Mouse (Mus musculus): ENCODE data around the gene Mrps26. TPM values are rescaled to one million over a fixed set of nuclear protein-coding genes. Genes with fewer than 3 reads are reported as not detected.

Gene Mrps26
- total and polyA plus RNA-seq, 3 experiments = 68.7 to 101 (median 71.4) TPM

- Histone ChIP-seq H3K9me3 (replicated peaks; ENCODE audit: low read length) (no peaks in the 10 kb centered on the region), H3K4me1 (ENCODE audit: control insufficient read depth in 1 of 2, insufficient read depth in 2 of 2) (peaks cover 0 to 4% of the 10 kb centered on the region in 2 experiments; a peak in 1 of 4 replicates), H3K9ac (ENCODE audit: insufficient read depth, low read depth) (no peak overlapping the region), H3K79me2 (replicated peaks; ENCODE audit: control insufficient read depth, extremely low read depth, insufficient read depth, poor library complexity, severe bottlenecking) (no peaks in the 10 kb centered on the region), H3K36me3 (replicated peaks in 1 of 2; ENCODE audit: control insufficient read depth in 1 of 2, insufficient read depth in 1 of 2, low read length in 1 of 2) (peaks cover 44 to 81% of the 10 kb centered on the region in 2 experiments), H3K27me3 (replicated peaks) (no peaks in the 10 kb centered on the region), H3K4me2 (ENCODE audit: insufficient read depth, low read depth, poor library complexity, severe bottlenecking) (no peak overlapping the region), H3K4me3 (replicated peaks in 1 of 3; ENCODE audit: low read depth in 2 of 3, low read length in 2 of 3, poor library complexity in 1 of 3) (no peak overlapping the region), H3K27ac (ENCODE audit: insufficient read depth, low read depth) (no peak overlapping the region)
- dilution Hi-C loops (cut with MboI; ENCODE audit: extremely low pct_ligation_motif_present, extremely low pct_unique_long_range_greater_than_20kb, low sequenced_read_pairs) (no loop called here), in situ Hi-C loops (cut with MboI; ENCODE audit: low pct_ligation_motif_present, low pct_unique_long_range_greater_than_20kb, low sequenced_read_pairs) (no loop called here)
- no peak for DNase-seq (ENCODE audit: extremely low read depth)
- TF ChIP-seq CHD1 (IDR thresholded peaks at IDR 0.05; ENCODE audit: low read depth, low read length) = no peak
- no peak for TF ChIP-seq CHD2 (IDR thresholded peaks at IDR 0.05; ENCODE audit: low read length)
- no peak for TF ChIP-seq SMC3 (IDR thresholded peaks at IDR 0.05; ENCODE audit: low read depth, low read length)
- no peak for TF ChIP-seq ZNF384 (IDR thresholded peaks at IDR 0.05; ENCODE audit: low read depth, low read length)
- no peak for TF ChIP-seq KAT2A (IDR thresholded peaks at IDR 0.05; ENCODE audit: insufficient replicate concordance, low read length)
- TF ChIP-seq ZKSCAN1 (IDR thresholded peaks at IDR 0.05; ENCODE audit: borderline replicate concordance, low read depth, low read length) = no peak
- TF ChIP-seq TBP (conservative IDR thresholded peaks at IDR 0.05; ENCODE audit: low read depth, low read length) = no peak
- no peak for TF ChIP-seq RAD21 (IDR thresholded peaks at IDR 0.05; ENCODE audit: low read depth, low read length)
- TF ChIP-seq ELF1 (IDR thresholded peaks at IDR 0.05; ENCODE audit: low read depth, low read length) = no peak
- no peak for TF ChIP-seq POLR2A (IDR thresholded peaks at IDR 0.05; ENCODE audit: low read depth, low read length)
- no peak for TF ChIP-seq MXI1 (IDR thresholded peaks at IDR 0.05; ENCODE audit: low read depth, low read length)
- no peak for TF ChIP-seq BHLHE40 (IDR thresholded peaks at IDR 0.05; ENCODE audit: low read depth, low read length)
Observed at GRCm38 (mm10) chr2:130602195-130602594, 38.7 kb downstream of the Mrps26 start.

GRCm38 (mm10) chr2:130613091-130613490 is 49.5 kb downstream of the Mrps26 start:
- in situ Hi-C loops (cut with MboI; ENCODE audit: low pct_ligation_motif_present, low pct_unique_long_range_greater_than_20kb, low sequenced_read_pairs) = no loop called here
- dilution Hi-C loops (cut with MboI; ENCODE audit: extremely low pct_ligation_motif_present, extremely low pct_unique_long_range_greater_than_20kb, low sequenced_read_pairs) = no loop called here

More at GRCm38 (mm10) chr2:130613091-130613490, 49.5 kb downstream of the Mrps26 start:
- peak; percentile 23 for DNase-seq (ENCODE audit: extremely low read depth)
- Histone ChIP-seq H3K9me3 (replicated peaks; ENCODE audit: low read length) (no peaks in the 10 kb centered on the region), H3K27me3 (replicated peaks) (no peaks in the 10 kb centered on the region), H3K27ac (ENCODE audit: insufficient read depth, low read depth) (no peak overlapping the region), H3K4me2 (ENCODE audit: insufficient read depth, low read depth, poor library complexity, severe bottlenecking) (no peak overlapping the region), H3K36me3 (replicated peaks in 1 of 2; ENCODE audit: control insufficient read depth in 1 of 2, insufficient read depth in 1 of 2, low read length in 1 of 2) (peaks cover 26 to 80% of the 10 kb centered on the region in 2 experiments), H3K79me2 (replicated peaks; ENCODE audit: control insufficient read depth, extremely low read depth, insufficient read depth, poor library complexity, severe bottlenecking) (peaks cover 5% of the 10 kb centered on the region; the same call in 1 of the 2 replicates), H3K4me1 (ENCODE audit: control insufficient read depth in 1 of 2, insufficient read depth in 2 of 2) (no peaks in the 10 kb centered on the region), H3K9ac (ENCODE audit: insufficient read depth, low read depth) (no peak overlapping the region), H3K4me3 (replicated peaks in 1 of 3; ENCODE audit: low read depth in 2 of 3, low read length in 2 of 3, poor library complexity in 1 of 3) (no peak overlapping the region)
- TF ChIP-seq NRF1 (IDR thresholded peaks at IDR 0.05; ENCODE audit: low read depth, low read length) (no peak), MYC (IDR thresholded peaks at IDR 0.05; ENCODE audit: low read depth, low read length) (no peak), MAX (IDR thresholded peaks at IDR 0.05; ENCODE audit: low read length) (no peak), SMC3 (IDR thresholded peaks at IDR 0.05; ENCODE audit: low read depth, low read length) (peak; percentile 48), CTCF (conservative IDR thresholded peaks at IDR 0.05 in 1 of 2, IDR thresholded peaks at IDR 0.05 in 1 of 2; ENCODE audit: low read depth in 2 of 2, low read length in 2 of 2) (peak in 1 of 2 experiments; percentile 62; a peak in 2 of 4 replicates), KAT2A (IDR thresholded peaks at IDR 0.05; ENCODE audit: insufficient replicate concordance, low read length) (no peak), CHD2 (IDR thresholded peaks at IDR 0.05; ENCODE audit: low read length) (no peak), ELF1 (IDR thresholded peaks at IDR 0.05; ENCODE audit: low read depth, low read length) (no peak), MAZ (IDR thresholded peaks at IDR 0.05; ENCODE audit: low read depth, low read length) (no peak), HCFC1 (IDR thresholded peaks at IDR 0.05; ENCODE audit: low read depth, low read length) (no peak), RCOR1 (conservative IDR thresholded peaks at IDR 0.05; ENCODE audit: low read depth, low read length) (no peak), POLR2A (IDR thresholded peaks at IDR 0.05; ENCODE audit: low read depth, low read length) (no peak), RAD21 (IDR thresholded peaks at IDR 0.05; ENCODE audit: low read depth, low read length) (peak; percentile 48), GABPA (IDR thresholded peaks at IDR 0.05; ENCODE audit: insufficient replicate concordance, low read depth, low read length) (no peak), JUN (IDR thresholded peaks at IDR 0.05; ENCODE audit: insufficient read depth, low read depth, low read length) (no peak)

Other genes with a start within 250 kb of the Mrps26 start
- gene Cpxm1, start 166.2 kb upstream of the Mrps26 start, total RNA-seq (2012; rRNA removed) = 0.08 and 0.13 TPM in 2 replicates
- gene Cpxm1, start 166.2 kb upstream of the Mrps26 start, total RNA-seq (2014; rRNA removed) = 0.20 and 0.35 TPM in 2 replicates
- gene Cpxm1, start 166.2 kb upstream of the Mrps26 start, polyA plus RNA-seq (2012; ENCODE audit: insufficient read length, low read depth) = 0.27 and 0.31 TPM in 2 replicates
- not detected in 2 replicates for gene Gm28372, start 158.5 kb upstream of the Mrps26 start, total RNA-seq (2012; rRNA removed)
- gene Gm28372, start 158.5 kb upstream of the Mrps26 start, total RNA-seq (2014; rRNA removed) = not detected in 2 replicates
- gene Gm28372, start 158.5 kb upstream of the Mrps26 start, polyA plus RNA-seq (2012; ENCODE audit: insufficient read length, low read depth) = 0.23 TPM in 1 of 2 replicates, not detected in the other
- not detected in 2 replicates for gene 1700020A23Rik, start 158.5 kb upstream of the Mrps26 start, total RNA-seq (2012; rRNA removed)
- gene 1700020A23Rik, start 158.5 kb upstream of the Mrps26 start, total RNA-seq (2014; rRNA removed) = not detected in 2 replicates
- gene 1700020A23Rik, start 158.5 kb upstream of the Mrps26 start, polyA plus RNA-seq (2012; ENCODE audit: insufficient read length, low read depth) = not detected in 2 replicates
- not detected in 2 replicates for gene Tmem239, start 157.3 kb upstream of the Mrps26 start, total RNA-seq (2012; rRNA removed)
- gene Tmem239, start 157.3 kb upstream of the Mrps26 start, total RNA-seq (2014; rRNA removed) = not detected in 2 replicates
- not detected in 2 replicates for gene Tmem239, start 157.3 kb upstream of the Mrps26 start, polyA plus RNA-seq (2012; ENCODE audit: insufficient read length, low read depth)
- gene Vps16, start 139.4 kb upstream of the Mrps26 start, total RNA-seq (2012; rRNA removed) = 105 and 119 TPM in 2 replicates
- gene Vps16, start 139.4 kb upstream of the Mrps26 start, total RNA-seq (2014; rRNA removed) = 76.7 and 98.4 TPM in 2 replicates
- 113 and 141 TPM in 2 replicates for gene Vps16, start 139.4 kb upstream of the Mrps26 start, polyA plus RNA-seq (2012; ENCODE audit: insufficient read length, low read depth)
- 13.3 and 15.3 TPM in 2 replicates for gene Pced1a, start 139.0 kb upstream of the Mrps26 start, total RNA-seq (2012; rRNA removed)
- 9.6 and 11.6 TPM in 2 replicates for gene Pced1a, start 139.0 kb upstream of the Mrps26 start, total RNA-seq (2014; rRNA removed)
- 15.6 and 17.1 TPM in 2 replicates for gene Pced1a, start 139.0 kb upstream of the Mrps26 start, polyA plus RNA-seq (2012; ENCODE audit: insufficient read length, low read depth)
- 36.0 and 38.5 TPM in 2 replicates for gene Ptpra, start 113.5 kb upstream of the Mrps26 start, total RNA-seq (2012; rRNA removed)
- 38.5 and 40.4 TPM in 2 replicates for gene Ptpra, start 113.5 kb upstream of the Mrps26 start, total RNA-seq (2014; rRNA removed)
- gene Ptpra, start 113.5 kb upstream of the Mrps26 start, polyA plus RNA-seq (2012; ENCODE audit: insufficient read length, low read depth) = 67.5 and 73.3 TPM in 2 replicates
- not detected in 2 replicates for gene Oxt, start 12.4 kb downstream of the Mrps26 start, total RNA-seq (2012; rRNA removed)
- gene Oxt, start 12.4 kb downstream of the Mrps26 start, total RNA-seq (2014; rRNA removed) = not detected in 2 replicates
- not detected in 2 replicates for gene Oxt, start 12.4 kb downstream of the Mrps26 start, polyA plus RNA-seq (2012; ENCODE audit: insufficient read length, low read depth)
- gene Avp, start 18.8 kb downstream of the Mrps26 start, total RNA-seq (2012; rRNA removed) = not detected in 2 replicates
- not detected in 2 replicates for gene Avp, start 18.8 kb downstream of the Mrps26 start, total RNA-seq (2014; rRNA removed)
- not detected in 2 replicates for gene Avp, start 18.8 kb downstream of the Mrps26 start, polyA plus RNA-seq (2012; ENCODE audit: insufficient read length, low read depth)
- gene Fastkd5, start 66.3 kb downstream of the Mrps26 start, total RNA-seq (2012; rRNA removed) = 6.0 and 9.7 TPM in 2 replicates
- gene Fastkd5, start 66.3 kb downstream of the Mrps26 start, total RNA-seq (2014; rRNA removed) = 13.4 and 14.8 TPM in 2 replicates
- gene Fastkd5, start 66.3 kb downstream of the Mrps26 start, polyA plus RNA-seq (2012; ENCODE audit: insufficient read length, low read depth) = 7.3 and 9.1 TPM in 2 replicates
- 6.0 and 7.0 TPM in 2 replicates for gene Ubox5, start 66.3 kb downstream of the Mrps26 start, total RNA-seq (2012; rRNA removed)
- 4.6 and 5.5 TPM in 2 replicates for gene Ubox5, start 66.3 kb downstream of the Mrps26 start, total RNA-seq (2014; rRNA removed)
- 10.2 and 10.6 TPM in 2 replicates for gene Ubox5, start 66.3 kb downstream of the Mrps26 start, polyA plus RNA-seq (2012; ENCODE audit: insufficient read length, low read depth)
- gene Lzts3, start 79.1 kb downstream of the Mrps26 start, total RNA-seq (2012; rRNA removed) = 3.7 and 3.9 TPM in 2 replicates
- 1.2 and 1.5 TPM in 2 replicates for gene Lzts3, start 79.1 kb downstream of the Mrps26 start, total RNA-seq (2014; rRNA removed)
- gene Lzts3, start 79.1 kb downstream of the Mrps26 start, polyA plus RNA-seq (2012; ENCODE audit: insufficient read length, low read depth) = 3.6 and 4.2 TPM in 2 replicates
- gene Ddrgk1, start 100.9 kb downstream of the Mrps26 start, total RNA-seq (2012; rRNA removed) = 72.7 and 77.9 TPM in 2 replicates
- 50.4 and 51.7 TPM in 2 replicates for gene Ddrgk1, start 100.9 kb downstream of the Mrps26 start, total RNA-seq (2014; rRNA removed)
- 93.1 and 114 TPM in 2 replicates for gene Ddrgk1, start 100.9 kb downstream of the Mrps26 start, polyA plus RNA-seq (2012; ENCODE audit: insufficient read length, low read depth)
- gene Itpa, start 103.9 kb downstream of the Mrps26 start, total RNA-seq (2012; rRNA removed) = 59.1 and 89.6 TPM in 2 replicates
- gene Itpa, start 103.9 kb downstream of the Mrps26 start, total RNA-seq (2014; rRNA removed) = 121 and 123 TPM in 2 replicates
- 53.3 and 70.8 TPM in 2 replicates for gene Itpa, start 103.9 kb downstream of the Mrps26 start, polyA plus RNA-seq (2012; ENCODE audit: insufficient read length, low read depth)
- 0.21 and 0.42 TPM in 2 replicates for gene Slc4a11, start 133.8 kb downstream of the Mrps26 start, total RNA-seq (2012; rRNA removed)
- 0.27 TPM in 1 of 2 replicates, not detected in the other for gene Slc4a11, start 133.8 kb downstream of the Mrps26 start, total RNA-seq (2014; rRNA removed)
- 0.19 and 0.30 TPM in 2 replicates for gene Slc4a11, start 133.8 kb downstream of the Mrps26 start, polyA plus RNA-seq (2012; ENCODE audit: insufficient read length, low read depth)

All from CH12.LX (cell line).